Mouse (Mus musculus) E14TG2a.4 (cell line): ENCODE results near the gene Tssk4.

Experiments used
- CTCF ChIP-seq: conservative IDR thresholded peaks from 2 replicates; pipeline ENCODE4 v1.5.1; 2014; ENCODE audit warnings: low read length
- NANOG ChIP-seq: IDR thresholded peaks from 2 replicates; pipeline ENCODE4 v1.6.1; 2014; ENCODE audit warnings: borderline replicate concordance, low read length, mixed read lengths

GRCm38 (mm10) chr14:55642679-55643059 is 7.3 kb upstream of the Tssk4 start:
- TF ChIP-seq CTCF (no peak), NANOG (no peak)
